Mouse (Mus musculus): ENCODE measurements around the gene Sec24c.

- TF ChIP-seq TAL1 (IDR thresholded peaks at IDR 0.05; ENCODE audit: low read length) (no peak), GATA1 (IDR thresholded peaks at IDR 0.05; ENCODE audit: low read length) (no peak)
Observed at GRCm38 (mm10) chr14:20654690-20655421, 19.3 kb upstream of the Sec24c start.
